Mouse (Mus musculus): ENCODE data around the gene Foxd4.

Foxd4 gene

GRCm38 (mm10) chr19:24900581-24901220 lies at the start of gene Foxd4:
Gene Foxd4 (minus strand): TSS chr19:24901197.
- DNase-seq (ENCODE audit: low read depth, low spot score) = no peak

GRCm38 (mm10) chr19:24945521-24946262 lies 44.7 kb upstream of the Foxd4 start:
- DNase-seq (ENCODE audit: low read depth, low spot score) = no peak

- DNase-seq (ENCODE audit: low read depth, low spot score) = no peak
Observed at GRCm38 (mm10) chr19:24937084-24937483, 36.1 kb upstream of the Foxd4 start.

GRCm38 (mm10) chr19:24929041-24929440 lies 28.0 kb upstream of the Foxd4 start:
- DNase-seq (ENCODE audit: low read depth, low spot score) = no peak

GRCm38 (mm10) chr19:24920866-24921265 lies 19.9 kb upstream of the Foxd4 start:
- no peak for DNase-seq (ENCODE audit: low read depth, low spot score)

GRCm38 (mm10) chr19:24908385-24909155 lies 7.6 kb upstream of the Foxd4 start:
- DNase-seq (ENCODE audit: low read depth, low spot score) = no peak

- DNase-seq (ENCODE audit: low read depth, low spot score) = no peak
Observed at GRCm38 (mm10) chr19:24907655-24908054, 6.7 kb upstream of the Foxd4 start.

GRCm38 (mm10) chr19:24902821-24903220 lies 1.8 kb upstream of the Foxd4 start:
- DNase-seq (ENCODE audit: low read depth, low spot score) = no peak

GRCm38 (mm10) chr19:24902256-24902655 lies 1.3 kb upstream of the Foxd4 start:
- DNase-seq (ENCODE audit: low read depth, low spot score) = no peak

- no peak for DNase-seq (ENCODE audit: low read depth, low spot score)
Observed at GRCm38 (mm10) chr19:24901666-24902065, 669 bp upstream of the Foxd4 start.

GRCm38 (mm10) chr19:24899578-24900544 lies 1.1 kb downstream of the Foxd4 start:
- peak; percentile 11 for DNase-seq (ENCODE audit: low read depth, low spot score)

- no peak for DNase-seq (ENCODE audit: low read depth, low spot score)
Observed at GRCm38 (mm10) chr19:24898737-24899577, 2.0 kb downstream of the Foxd4 start.

- DNase-seq (ENCODE audit: low read depth, low spot score) = no peak
Observed at GRCm38 (mm10) chr19:24897896-24898736, 2.9 kb downstream of the Foxd4 start.

GRCm38 (mm10) chr19:24897006-24897895 lies 3.7 kb downstream of the Foxd4 start:
- no peak for DNase-seq (ENCODE audit: low read depth, low spot score)

GRCm38 (mm10) chr19:24896536-24896935 lies 4.5 kb downstream of the Foxd4 start:
- no peak for DNase-seq (ENCODE audit: low read depth, low spot score)

- DNase-seq (ENCODE audit: low read depth, low spot score) = no peak
Observed at GRCm38 (mm10) chr19:24886888-24887287, 14.1 kb downstream of the Foxd4 start.

- DNase-seq (ENCODE audit: low read depth, low spot score) = peak; percentile 20
Observed at GRCm38 (mm10) chr19:24885504-24885903, 15.5 kb downstream of the Foxd4 start.

GRCm38 (mm10) chr19:24881237-24881636 lies 19.8 kb downstream of the Foxd4 start:
- no peak for DNase-seq (ENCODE audit: low read depth, low spot score)
